Mouse (Mus musculus) olfactory bulb, adult 2 months (tissue): Measurements from ENCODE around the gene Glipr2.

Experiments used
- CTCF ChIP-seq: fragments of 200-500 bp; IDR thresholded peaks from 2 replicates; pipeline ENCODE4 v1.5.1; 2012; ENCODE audit warnings: low read depth, mild to moderate bottlenecking, low read length, moderate library complexity; ENCODE audit not compliant: insufficient read depth
- POLR2A ChIP-seq: fragments of 200-500 bp; IDR thresholded peaks from 2 replicates; pipeline ENCODE4 v1.6.1; 2012; ENCODE audit warnings: mild to moderate bottlenecking, low read depth, low read length, moderate library complexity; ENCODE audit not compliant: insufficient read depth

DNA sequence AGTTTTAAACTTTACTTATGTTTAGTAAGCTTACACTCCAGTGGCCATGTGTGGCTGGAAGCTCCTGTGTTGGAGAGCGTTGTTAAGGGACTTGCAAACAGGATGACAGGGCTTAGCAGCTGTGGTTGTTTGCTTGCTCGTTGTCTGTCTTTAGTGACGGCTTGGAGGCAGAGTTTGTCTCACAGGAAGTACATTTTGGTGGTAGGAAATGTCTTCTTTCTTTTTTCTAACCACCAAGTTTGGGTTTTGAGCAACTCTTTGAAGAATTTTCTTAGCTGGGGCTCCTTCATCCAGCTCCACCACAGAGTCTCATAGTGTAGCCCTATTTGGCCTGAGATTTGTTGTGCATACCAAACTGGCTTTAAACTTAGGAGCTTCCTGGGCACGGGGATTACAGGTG, 65.1 kb downstream of the Glipr2 start:
- TF ChIP-seq CTCF: no peak
- no peak for TF ChIP-seq POLR2A
